Mouse (Mus musculus): Measurements from ENCODE around the gene Acad11.

DNA sequence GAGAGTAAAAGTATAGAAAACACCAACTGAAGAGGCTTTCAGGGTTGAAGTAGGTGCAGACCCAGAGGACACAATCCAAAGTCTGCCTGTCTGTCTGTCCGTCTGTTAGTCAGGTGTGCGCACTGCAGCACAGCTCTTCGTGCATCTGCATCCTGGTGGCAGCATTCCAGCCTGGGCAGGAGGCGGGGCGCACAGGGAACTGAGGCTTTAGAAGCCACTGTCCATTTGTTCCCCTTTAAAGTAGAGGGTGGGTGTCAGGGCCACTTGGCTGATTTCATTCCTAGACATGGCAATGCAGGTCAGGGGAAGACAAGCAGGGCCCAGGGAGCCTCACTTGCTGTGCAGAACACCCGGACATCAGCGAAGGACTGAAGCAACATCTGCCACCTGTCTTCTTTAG lies 94.1 kb downstream of the Acad11 start:
- TF ChIP-seq CTCF (IDR thresholded peaks at IDR 0.05; ENCODE audit: low read depth, low read length): no peak
- TF ChIP-seq POLR2A (IDR thresholded peaks at IDR 0.05; ENCODE audit: insufficient read depth, low read length): no peak

Data from ES-Bruce4 (cell line).